Mouse (Mus musculus) cortical plate, adult 2 months (tissue): ENCODE measurements at regions not wholly inside any gene's neighbourhood (a gene's known extent, or its start where the extent isn't known, plus 50 kb on each side); places are given as distances from the start of the nearest gene placed in this dataset.

Experiments
- CTCF ChIP-seq: fragments of 200-500 bp; IDR thresholded peaks from 2 replicates; pipeline ENCODE4 v1.5.1; 2011; ENCODE audit warnings: mild to moderate bottlenecking, control low read depth, low read length; ENCODE audit not compliant: insufficient read depth; ENCODE audit errors: extremely low read depth
- POLR2A ChIP-seq: fragments of 200-500 bp; IDR thresholded peaks from 2 replicates; pipeline ENCODE4 v1.6.1; 2011; ENCODE audit warnings: mild to moderate bottlenecking, low read length, control low read depth; ENCODE audit not compliant: insufficient read depth; ENCODE audit errors: extremely low read depth

- TF ChIP-seq CTCF = no peak
- no peak for TF ChIP-seq POLR2A
These were observed 70.7 kb downstream of the Setd4 start for GRCm38 (mm10) chr16:93533205-93533604.
